Mouse (Mus musculus): ENCODE measurements around the gene Tmem115. TPM values are rescaled to one million over a fixed set of nuclear protein-coding genes. Genes with fewer than 3 reads are reported as not detected.

The Tmem115 gene
- polyA plus RNA-seq, 1 experiment, result 63.5 TPM

GRCm38 (mm10) chr9:107493511-107493910 lies 40.2 kb upstream of the Tmem115 start:
- 36% methylated on average over 1 of the region's 1 CpGs for WGBS
- H3K4me1 ChIP-seq (ENCODE audit: control insufficient read depth, insufficient read depth, insufficient read length, low read length), result peaks cover 4% of the 10 kb centered on the region; the same call in 1 of the 2 replicates
- H3K4me3 ChIP-seq (ENCODE audit: low read depth, low read length), result no peak overlapping the region
- H3K36me3 ChIP-seq (ENCODE audit: control insufficient read depth, insufficient read depth, low read length), result no peaks in the 10 kb centered on the region
- H3K27me3 ChIP-seq (ENCODE audit: control insufficient read depth, insufficient read depth, low read length), result 0 out of 2 replicates have a peak, but pooled peaks cover 2% of the 10 kb centered on the region
- TF ChIP-seq CTCF (IDR thresholded peaks at IDR 0.05; ENCODE audit: extremely low read depth, insufficient read length, insufficient replicate concordance, low read depth, low read length) (no peak), POLR2A (IDR thresholded peaks at IDR 0.05; ENCODE audit: low read depth, low read length) (no peak)
- no peak overlapping the region for H3K27ac ChIP-seq (ENCODE audit: insufficient read depth, low read depth, low read length)

GRCm38 (mm10) chr9:107494238-107494637 lies 39.5 kb upstream of the Tmem115 start:
- peaks cover 4% of the 10 kb centered on the region; the same call in 1 of the 2 replicates for H3K4me1 ChIP-seq (ENCODE audit: control insufficient read depth, insufficient read depth, insufficient read length, low read length)
- H3K36me3 ChIP-seq (ENCODE audit: control insufficient read depth, insufficient read depth, low read length), result no peaks in the 10 kb centered on the region
- no peak overlapping the region for H3K4me3 ChIP-seq (ENCODE audit: low read depth, low read length)
- H3K27ac ChIP-seq (ENCODE audit: insufficient read depth, low read depth, low read length), result no peak overlapping the region
- H3K27me3 ChIP-seq (ENCODE audit: control insufficient read depth, insufficient read depth, low read length), result 0 out of 2 replicates have a peak, but pooled peaks cover 2% of the 10 kb centered on the region
- no peak for TF ChIP-seq CTCF (IDR thresholded peaks at IDR 0.05; ENCODE audit: extremely low read depth, insufficient read length, insufficient replicate concordance, low read depth, low read length)
- no peak for TF ChIP-seq POLR2A (IDR thresholded peaks at IDR 0.05; ENCODE audit: low read depth, low read length)
- WGBS, result 80% methylated on average over 12 of the region's 12 CpGs

GRCm38 (mm10) chr9:107496359-107496758 lies 37.4 kb upstream of the Tmem115 start:
- no peaks in the 10 kb centered on the region for H3K4me1 ChIP-seq (ENCODE audit: control insufficient read depth, insufficient read depth, insufficient read length, low read length)
- WGBS, result 46% methylated on average over 3 of the region's 3 CpGs
- TF ChIP-seq POLR2A (IDR thresholded peaks at IDR 0.05; ENCODE audit: low read depth, low read length) (no peak), CTCF (IDR thresholded peaks at IDR 0.05; ENCODE audit: extremely low read depth, insufficient read length, insufficient replicate concordance, low read depth, low read length) (no peak)
- no peak overlapping the region for H3K4me3 ChIP-seq (ENCODE audit: low read depth, low read length)
- H3K27ac ChIP-seq (ENCODE audit: insufficient read depth, low read depth, low read length), result no peak overlapping the region
- H3K27me3 ChIP-seq (ENCODE audit: control insufficient read depth, insufficient read depth, low read length), result 0 out of 2 replicates have a peak, but pooled peaks cover 2% of the 10 kb centered on the region
- H3K36me3 ChIP-seq (ENCODE audit: control insufficient read depth, insufficient read depth, low read length), result no peaks in the 10 kb centered on the region

GRCm38 (mm10) chr9:107500708-107501286 lies 32.9 kb upstream of the Tmem115 start:
- Histone ChIP-seq H3K36me3 (ENCODE audit: control insufficient read depth, insufficient read depth, low read length) (no peaks in the 10 kb centered on the region), H3K27ac (ENCODE audit: insufficient read depth, low read depth, low read length) (no peak overlapping the region), H3K27me3 (ENCODE audit: control insufficient read depth, insufficient read depth, low read length) (0 out of 2 replicates have a peak, but pooled peaks cover 2% of the 10 kb centered on the region), H3K4me3 (ENCODE audit: low read depth, low read length) (no peak overlapping the region), H3K4me1 (ENCODE audit: control insufficient read depth, insufficient read depth, insufficient read length, low read length) (no peaks in the 10 kb centered on the region)
- no peak for TF ChIP-seq POLR2A (IDR thresholded peaks at IDR 0.05; ENCODE audit: low read depth, low read length)
- TF ChIP-seq CTCF (IDR thresholded peaks at IDR 0.05; ENCODE audit: extremely low read depth, insufficient read length, insufficient replicate concordance, low read depth, low read length), result no peak
- 78% methylated on average over 3 of the region's 3 CpGs for WGBS

- WGBS, result 80% methylated on average over 12 of the region's 12 CpGs
- H3K27me3 ChIP-seq (ENCODE audit: control insufficient read depth, insufficient read depth, low read length), result 0 out of 2 replicates have a peak, but pooled peaks cover 2% of the 10 kb centered on the region
- no peaks in the 10 kb centered on the region for H3K4me1 ChIP-seq (ENCODE audit: control insufficient read depth, insufficient read depth, insufficient read length, low read length)
- no peak overlapping the region for H3K27ac ChIP-seq (ENCODE audit: insufficient read depth, low read depth, low read length)
- H3K4me3 ChIP-seq (ENCODE audit: low read depth, low read length), result no peak overlapping the region
- TF ChIP-seq POLR2A (IDR thresholded peaks at IDR 0.05; ENCODE audit: low read depth, low read length), result no peak
- TF ChIP-seq CTCF (IDR thresholded peaks at IDR 0.05; ENCODE audit: extremely low read depth, insufficient read length, insufficient replicate concordance, low read depth, low read length), result no peak
- H3K36me3 ChIP-seq (ENCODE audit: control insufficient read depth, insufficient read depth, low read length), result no peaks in the 10 kb centered on the region
Observed at GRCm38 (mm10) chr9:107502131-107502846, 31.5 kb upstream of the Tmem115 start.

- no peak overlapping the region for H3K27ac ChIP-seq (ENCODE audit: insufficient read depth, low read depth, low read length)
- H3K36me3 ChIP-seq (ENCODE audit: control insufficient read depth, insufficient read depth, low read length), result no peaks in the 10 kb centered on the region
- WGBS, result 71% methylated on average over 19 of the region's 19 CpGs
- H3K4me1 ChIP-seq (ENCODE audit: control insufficient read depth, insufficient read depth, insufficient read length, low read length), result no peaks in the 10 kb centered on the region
- no peak overlapping the region for H3K4me3 ChIP-seq (ENCODE audit: low read depth, low read length)
- no peaks in the 10 kb centered on the region for H3K27me3 ChIP-seq (ENCODE audit: control insufficient read depth, insufficient read depth, low read length)
- no peak for TF ChIP-seq POLR2A (IDR thresholded peaks at IDR 0.05; ENCODE audit: low read depth, low read length)
- no peak for TF ChIP-seq CTCF (IDR thresholded peaks at IDR 0.05; ENCODE audit: extremely low read depth, insufficient read length, insufficient replicate concordance, low read depth, low read length)
Observed at GRCm38 (mm10) chr9:107504662-107505537, 28.8 kb upstream of the Tmem115 start.
